Mouse (Mus musculus) B cell, adult (primary cell): ENCODE data around the gene S100a1. TPM values are rescaled to one million over a fixed set of nuclear protein-coding genes. Genes with fewer than 3 reads are reported as not detected.

ENCODE experiments used
- total RNA-seq: library from RNA; stranded (reverse); gene quantifications from 4 replicates; pipeline ENCODE4 v1.2.4, GENCODE M21; 2023; ENCODE audit not compliant: inconsistent age

S100a1 gene
- total RNA-seq, result 1.0 to 1.6 TPM in 2 of 4 replicates, not detected in the others

GRCm38 (mm10) chr3:90513796-90514590, at the start of gene S100a1, which contains the start of gene S100a13:
TSS of gene S100a1 (minus strand) at chr3:90514392.
TSS of gene S100a13 (plus strand) at chr3:90514435.

GRCm38 (mm10) chr3:90560008-90560628, 45.9 kb upstream of the S100a1 start, which contains the start of gene S100a3:
TSS of gene S100a3 (plus strand) at chr3:90560578.

GRCm38 (mm10) chr3:90537141-90537904, 23.1 kb upstream of the S100a1 start, which contains the start of gene S100a16:
TSS of gene S100a16 (plus strand) at chr3:90537254.

GRCm38 (mm10) chr3:90526580-90526979, 12.4 kb upstream of the S100a1 start, which contains the start of gene S100a14:
TSS of gene S100a14 (plus strand) at chr3:90526856.

GRCm38 (mm10) chr3:90508950-90509746, 5.0 kb downstream of the S100a1 start, which contains the start of gene Chtop:
TSS of gene Chtop (minus strand) at chr3:90509498.

GRCm38 (mm10) chr3:90490696-90491256, 23.4 kb downstream of the S100a1 start, which contains the start of gene Snapin:
TSS of gene Snapin (minus strand) at chr3:90491033.

GRCm38 (mm10) chr3:90475831-90476611, 38.2 kb downstream of the S100a1 start, which contains the start of gene Ilf2:
TSS of gene Ilf2 (plus strand) at chr3:90476126.

GRCm38 (mm10) chr3:90465686-90466310, 48.4 kb downstream of the S100a1 start, which contains the start of gene Npr1:
TSS of gene Npr1 (minus strand) at chr3:90465866.

Other genes starting within 250 kb of the S100a1 start
- gene Dennd4b, start 249.2 kb downstream of the S100a1 start, total RNA-seq, result 174 to 198 TPM (median 187 TPM) in 4 replicates
- gene Gatad2b, start 221.2 kb downstream of the S100a1 start, total RNA-seq, result 110 to 130 TPM (median 118 TPM) in 4 replicates
- gene Slc27a3, start 124.5 kb downstream of the S100a1 start, total RNA-seq, result 0.99 to 2.0 TPM (median 1.6 TPM) in 4 replicates
- 50.8 to 61.1 TPM (median 56.2 TPM) in 4 replicates for gene Ints3, start 80.8 kb downstream of the S100a1 start, total RNA-seq
- gene Npr1, start 48.5 kb downstream of the S100a1 start, total RNA-seq, result 0.83 TPM in 1 of 4 replicates, not detected in the others
- 85.5 to 94.6 TPM (median 90.6 TPM) in 4 replicates for gene Ilf2, start 38.3 kb downstream of the S100a1 start, total RNA-seq
- 52.9 to 66.8 TPM (median 60.9 TPM) in 4 replicates for gene Snapin, start 23.4 kb downstream of the S100a1 start, total RNA-seq
- gene Chtop, start 4.9 kb downstream of the S100a1 start, total RNA-seq, result 188 to 206 TPM (median 192 TPM) in 4 replicates
- gene S100a13, start within 50 bp of the S100a1 start, total RNA-seq, result 17.0 to 22.0 TPM (median 19.6 TPM) in 4 replicates
- gene S100a14, start 12.5 kb upstream of the S100a1 start, total RNA-seq, result 0.48 to 1.3 TPM (median 0.83 TPM) in 3 of 4 replicates, not detected in the other
- gene S100a16, start 22.9 kb upstream of the S100a1 start, total RNA-seq, result not detected in 4 replicates
- 0.27 to 1.6 TPM (median 0.86 TPM) in 3 of 4 replicates, not detected in the other for gene S100a3, start 46.2 kb upstream of the S100a1 start, total RNA-seq
- gene S100a2, start 75.9 kb upstream of the S100a1 start, total RNA-seq, result not detected in 4 replicates
- gene Gm42674, start 87.5 kb upstream of the S100a1 start, total RNA-seq, result 3.3 TPM in 1 of 4 replicates, not detected in the others
- gene S100a4, start 89.4 kb upstream of the S100a1 start, total RNA-seq, result 51.7 to 70.7 TPM (median 60.6 TPM) in 4 replicates
- 2.0 to 6.8 TPM (median 4.0 TPM) in 4 replicates for gene S100a5, start 94.1 kb upstream of the S100a1 start, total RNA-seq
- gene S100a6, start 98.5 kb upstream of the S100a1 start, total RNA-seq, result 62.1 to 83.5 TPM (median 70.4 TPM) in 4 replicates
- gene S100a7a, start 139.6 kb upstream of the S100a1 start, total RNA-seq, result not detected in 4 replicates
- 4.9 to 7.9 TPM (median 6.2 TPM) in 4 replicates for gene S100a8, start 154.6 kb upstream of the S100a1 start, total RNA-seq
- 5.4 to 8.4 TPM (median 7.1 TPM) in 4 replicates for gene S100a9, start 181.3 kb upstream of the S100a1 start, total RNA-seq
- not detected in 4 replicates for gene Pglyrp4, start 212.5 kb upstream of the S100a1 start, total RNA-seq